Mouse (Mus musculus) adrenal gland, postnatal 10 days (tissue): ENCODE measurements around the gene Hoxc10. TPM values are rescaled to one million over a fixed set of nuclear protein-coding genes. Genes with fewer than 3 reads are reported as not detected.
A peak's percentile ranks its signal among the peaks of the same experiment; 100 is the strongest.

Source experiments
- DNase-seq: peaks from one replicate; pipeline ENCODE4 v3.0.0; 2021; ENCODE audit warnings: mixed read lengths
- total RNA-seq, 2 experiments: library from RNA; stranded (reverse); gene quantifications; 2 replicates each; pipeline ENCODE4 v1.2.3; 2021

Gene Hoxc10
- total RNA-seq, 2 experiments from 2014 or later: 0.94 to 1.4 TPM

DNA sequence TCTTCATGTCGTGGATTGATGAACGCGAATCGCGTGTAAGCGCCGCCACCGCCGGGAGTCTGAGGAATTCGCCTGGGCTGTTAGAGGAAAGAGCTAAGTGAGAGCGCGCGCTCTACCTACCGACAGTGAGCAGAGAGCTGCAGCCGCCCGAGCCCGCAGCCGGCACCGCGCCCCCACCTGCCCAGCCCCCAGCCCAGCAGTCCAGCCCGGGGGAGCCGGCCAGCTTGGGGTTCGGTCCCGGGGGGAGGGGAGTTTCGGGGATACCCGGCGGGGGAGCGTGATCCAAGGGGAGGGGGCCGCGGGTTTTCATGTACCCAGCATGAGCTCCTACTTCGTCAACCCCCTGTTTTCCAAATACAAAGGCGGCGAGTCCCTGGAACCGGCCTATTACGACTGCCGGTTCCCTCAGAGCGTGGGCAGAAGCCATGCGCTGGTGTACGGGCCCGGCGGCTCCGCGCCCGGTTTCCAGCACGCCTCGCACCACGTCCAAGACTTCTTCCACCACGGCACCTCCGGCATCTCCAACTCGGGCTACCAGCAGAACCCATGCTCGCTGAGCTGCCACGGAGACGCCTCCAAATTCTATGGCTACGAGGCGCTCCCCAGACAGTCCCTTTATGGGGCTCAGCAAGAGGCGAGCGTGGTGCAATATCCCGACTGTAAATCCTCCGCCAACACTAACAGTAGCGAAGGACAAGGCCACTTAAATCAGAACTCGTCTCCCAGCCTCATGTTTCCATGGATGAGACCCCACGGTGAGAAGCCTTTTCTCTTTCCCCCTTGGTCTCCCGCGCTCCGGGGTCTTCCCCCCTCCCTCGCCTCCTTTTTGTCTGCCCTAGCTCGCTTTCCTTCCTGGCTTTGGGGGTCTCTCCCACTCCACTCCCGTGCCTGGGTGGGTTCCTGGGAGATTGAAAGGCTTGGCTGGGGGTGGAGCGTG is 24.1 kb downstream of the Hoxc10 start, which contains the start of gene Hoxc8:
Hoxc8 (plus strand) TSS at position 147 of the 937 bp plus-strand sequence.
- DNase-seq: peak; percentile 68

DNA sequence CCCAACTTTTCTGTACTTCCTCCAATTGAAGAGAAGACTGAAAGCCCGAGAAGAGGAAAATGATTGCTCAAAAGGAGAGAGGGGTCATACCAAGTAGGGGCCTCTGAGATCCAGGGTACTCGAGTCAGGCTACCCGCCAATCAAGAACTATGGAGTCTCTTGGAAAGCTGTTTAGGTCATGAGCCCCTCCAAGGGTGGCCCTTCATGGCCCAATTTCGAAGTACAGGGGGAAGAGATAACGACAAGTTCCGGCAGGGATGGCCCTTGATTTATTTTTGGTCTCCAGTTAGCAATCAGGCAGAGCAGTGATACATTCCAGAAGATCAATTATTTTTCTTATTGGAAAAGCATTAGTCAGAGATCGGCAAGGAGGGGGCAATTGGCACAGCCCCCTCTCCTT is 25.2 kb downstream of the Hoxc10 start:
- no peak for DNase-seq

GRCm38 (mm10) chr15:102992206-102992605 is 25.6 kb downstream of the Hoxc10 start:
- no peak for DNase-seq

- no peak for DNase-seq
Observed at GRCm38 (mm10) chr15:102992863-102993262, 26.3 kb downstream of the Hoxc10 start.

DNA sequence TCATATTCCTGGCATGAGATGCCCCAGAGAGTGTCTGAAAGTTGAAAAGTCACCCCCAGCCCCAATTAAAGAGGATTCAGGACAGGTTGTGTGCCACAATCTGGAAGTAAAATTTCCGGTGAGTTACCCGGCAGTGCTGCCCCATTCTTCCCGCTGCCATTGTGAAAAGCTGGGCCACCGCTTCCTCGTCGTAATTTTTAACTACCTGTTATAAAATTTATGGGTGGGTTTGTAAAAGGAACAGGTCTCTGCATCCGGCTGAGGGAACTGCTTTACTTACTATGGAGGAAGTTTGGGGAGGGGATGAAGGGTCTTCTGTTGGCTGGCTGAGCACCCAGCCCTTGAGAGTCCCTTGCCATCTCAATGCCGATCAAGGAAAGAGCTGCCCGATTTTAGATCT is 30.0 kb downstream of the Hoxc10 start:
- DNase-seq: no peak

DNA sequence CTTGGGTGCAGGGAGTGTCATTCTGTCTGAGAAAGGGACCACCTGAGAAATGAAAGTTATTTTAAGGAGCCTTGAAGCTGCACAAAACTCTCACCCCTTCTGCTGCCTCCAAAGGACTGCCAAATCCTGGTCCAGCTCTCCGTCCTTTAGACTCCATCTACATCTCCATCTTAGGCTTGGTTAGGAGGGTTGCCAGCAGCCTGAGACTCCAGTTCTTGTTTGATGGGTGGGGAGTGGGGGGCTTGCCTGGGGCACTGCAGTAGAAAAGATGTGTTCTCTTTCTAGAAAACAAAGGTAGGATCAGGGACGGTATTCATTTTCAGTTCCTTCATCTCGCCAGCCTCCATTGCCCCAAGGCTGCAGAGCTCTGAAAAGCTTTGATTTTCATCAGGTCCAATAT is 30.8 kb downstream of the Hoxc10 start:
- DNase-seq: no peak

DNA sequence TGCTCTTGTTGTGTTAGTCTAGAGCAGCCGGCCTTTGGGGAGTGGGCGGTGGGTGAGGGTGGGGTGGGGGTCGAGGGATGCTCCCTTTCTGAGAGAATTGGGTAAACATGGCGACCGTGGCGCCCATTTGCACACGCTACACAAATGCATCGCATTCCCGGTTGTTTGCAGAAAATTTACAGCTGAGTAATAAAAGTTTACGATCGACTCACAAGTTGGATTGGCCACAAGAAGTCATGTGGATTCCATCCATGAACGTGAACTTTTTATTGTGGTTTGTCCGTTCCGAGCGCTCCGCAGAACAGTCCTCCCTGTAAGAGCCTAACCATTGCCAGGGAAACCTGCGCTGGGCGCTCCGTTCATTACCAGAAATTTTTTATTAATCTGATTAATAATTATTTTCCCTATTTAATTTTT is 31.4 kb downstream of the Hoxc10 start, which contains the start of gene Hoxc6:
Hoxc6 (plus strand) TSS at position 319 of the 417 bp plus-strand sequence.
- DNase-seq: peak; percentile 64

DNA sequence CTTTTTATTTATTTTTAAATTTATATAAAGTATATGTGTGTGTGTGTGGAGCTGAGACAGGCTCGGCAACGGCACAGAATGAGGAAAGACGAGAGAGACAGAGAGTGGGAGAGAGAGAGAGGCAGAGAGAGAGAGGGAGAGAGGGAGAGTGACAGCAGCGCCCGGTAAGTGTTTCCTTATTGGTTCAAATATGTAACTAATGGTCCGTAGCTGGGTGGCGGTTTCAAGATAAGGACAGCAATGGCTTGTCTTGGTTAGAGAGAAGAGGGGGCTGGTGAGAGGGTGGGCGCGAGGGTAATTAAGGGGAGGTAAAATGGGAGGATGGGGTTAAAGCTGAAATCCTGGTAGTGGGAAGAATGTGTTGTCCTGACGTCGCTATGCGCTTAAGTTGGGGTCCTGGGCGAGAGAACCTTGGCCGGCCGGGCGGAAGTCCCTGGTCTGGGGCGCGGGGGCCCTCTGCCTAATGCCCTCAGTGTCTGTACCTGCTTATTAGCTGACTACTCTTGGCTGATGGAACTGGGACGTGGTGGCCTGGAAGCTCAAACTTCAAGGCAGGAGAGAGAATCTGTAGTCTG is 32.1 kb downstream of the Hoxc10 start:
- no peak for DNase-seq

GRCm38 (mm10) chr15:102999183-102999831 is 32.7 kb downstream of the Hoxc10 start:
- peak; percentile 92 for DNase-seq

- peak; percentile 62 for DNase-seq
Observed at GRCm38 (mm10) chr15:102999955-103000354, 33.4 kb downstream of the Hoxc10 start.

DNA sequence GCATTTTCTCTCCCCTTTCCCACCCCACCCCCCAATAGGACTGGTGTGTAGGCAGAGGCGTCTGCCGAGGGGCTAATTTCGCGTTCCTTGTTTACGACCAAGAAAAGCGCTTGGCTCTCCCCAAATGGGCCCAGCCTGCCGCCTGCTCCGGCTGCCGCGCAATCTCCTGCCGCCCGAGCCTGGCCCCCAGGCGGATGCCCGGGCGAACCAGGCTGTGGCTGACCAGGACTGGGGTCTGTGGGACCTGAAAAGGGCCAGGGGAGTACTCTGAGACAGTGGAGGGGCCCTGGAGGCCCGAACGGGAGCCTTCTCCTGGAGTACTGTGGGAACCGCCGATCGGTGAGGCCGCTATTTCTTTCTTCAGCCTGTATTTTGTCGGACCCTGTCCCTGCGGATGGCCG is 33.9 kb downstream of the Hoxc10 start:
- DNase-seq: no peak

- DNase-seq: no peak
Observed at GRCm38 (mm10) chr15:103001370-103001769, 34.8 kb downstream of the Hoxc10 start.

- peak; percentile 63 for DNase-seq
Observed at GRCm38 (mm10) chr15:103002156-103002555, 35.6 kb downstream of the Hoxc10 start.

GRCm38 (mm10) chr15:103002821-103003448 is 36.3 kb downstream of the Hoxc10 start:
- peak; percentile 57 for DNase-seq

- DNase-seq: peak; percentile 74
Observed at GRCm38 (mm10) chr15:103005308-103005707, 38.7 kb downstream of the Hoxc10 start.

GRCm38 (mm10) chr15:103005797-103006196 is 39.2 kb downstream of the Hoxc10 start:
- DNase-seq: no peak

GRCm38 (mm10) chr15:103006326-103006725 is 39.7 kb downstream of the Hoxc10 start:
- DNase-seq: no peak

DNA sequence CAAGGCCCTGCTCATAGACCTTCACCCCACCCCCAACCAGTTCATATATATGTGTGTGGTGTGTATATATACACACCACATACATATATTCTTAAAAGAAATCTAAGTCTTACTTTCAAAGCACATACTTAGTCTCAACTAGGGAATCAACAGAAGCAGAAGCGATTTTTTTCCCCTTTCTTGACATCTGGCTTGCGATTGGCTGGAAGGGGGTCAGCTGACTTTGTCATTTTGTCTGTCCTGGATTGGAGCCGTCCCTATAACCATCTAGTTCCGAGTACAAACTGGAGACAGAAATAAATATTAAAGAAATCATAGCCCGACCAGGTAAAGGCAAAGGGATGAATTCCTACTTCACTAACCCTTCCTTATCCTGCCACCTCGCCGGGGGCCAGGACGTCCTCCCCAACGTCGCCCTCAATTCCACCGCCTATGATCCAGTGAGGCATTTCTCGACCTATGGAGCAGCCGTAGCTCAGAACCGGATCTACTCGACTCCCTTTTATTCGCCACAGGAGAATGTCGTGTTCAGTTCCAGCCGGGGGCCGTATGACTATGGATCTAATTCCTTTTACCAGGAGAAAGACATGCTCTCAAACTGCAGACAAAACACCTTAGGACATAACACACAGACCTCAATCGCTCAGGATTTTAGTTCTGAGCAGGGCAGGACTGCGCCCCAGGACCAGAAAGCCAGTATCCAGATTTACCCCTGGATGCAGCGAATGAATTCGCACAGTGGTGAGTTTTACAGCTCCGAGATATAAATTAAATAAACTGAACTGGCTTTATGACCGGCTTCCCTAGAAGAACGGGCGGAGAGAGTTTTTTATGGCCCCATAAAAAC is 42.9 kb downstream of the Hoxc10 start:
- DNase-seq: peak; percentile 80

DNA sequence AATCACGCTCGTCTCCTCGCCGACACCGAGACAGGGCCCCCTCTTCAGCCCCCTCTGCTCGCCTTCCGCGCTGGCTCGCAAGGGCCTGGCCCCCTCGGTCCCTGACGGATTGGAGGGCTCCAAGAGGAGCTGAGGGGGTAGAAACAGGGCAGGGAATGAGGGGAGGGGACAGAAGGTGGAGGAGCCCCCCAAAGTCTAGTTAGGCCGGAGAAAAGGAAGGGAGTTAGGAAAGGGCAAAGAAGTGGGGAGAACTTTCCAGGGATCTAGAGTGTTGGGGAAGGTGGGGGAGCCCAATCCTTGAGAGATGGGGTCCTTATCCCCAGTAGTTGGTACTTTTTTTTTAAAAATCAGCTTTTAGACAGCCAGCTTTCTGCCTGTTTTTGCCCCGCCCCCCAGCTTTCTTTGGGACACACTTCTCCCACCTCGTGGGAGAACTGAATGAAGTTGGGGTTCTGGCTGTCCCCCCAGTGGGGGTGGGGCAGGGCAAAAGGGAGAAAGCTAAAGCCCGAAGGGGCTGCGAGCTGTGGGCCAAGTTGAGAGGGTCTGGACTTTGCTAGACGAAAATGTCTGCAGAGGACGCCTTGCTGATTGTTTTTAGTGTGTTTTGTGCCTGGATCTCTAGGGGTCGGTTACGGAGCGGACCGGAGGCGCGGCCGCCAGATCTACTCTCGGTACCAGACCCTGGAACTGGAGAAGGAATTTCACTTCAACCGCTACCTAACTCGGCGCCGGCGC is 43.7 kb downstream of the Hoxc10 start:
- peak; percentile 65 for DNase-seq

- DNase-seq: peak; percentile 67
Observed at GRCm38 (mm10) chr15:103010847-103011555, 44.4 kb downstream of the Hoxc10 start.
